Mouse (Mus musculus): ENCODE measurements around the gene Ifit3. TPM values are rescaled to one million over a fixed set of nuclear protein-coding genes. Genes with fewer than 3 reads are reported as not detected.
"Not testable (repeated sequence)": the region's sequence is repeated elsewhere in the genome, so short reads cannot be mapped to it uniquely, and the experiment has no call there.

The Ifit3 gene
- polyA plus RNA-seq, 1 experiment, result 15.9 TPM

DNA sequence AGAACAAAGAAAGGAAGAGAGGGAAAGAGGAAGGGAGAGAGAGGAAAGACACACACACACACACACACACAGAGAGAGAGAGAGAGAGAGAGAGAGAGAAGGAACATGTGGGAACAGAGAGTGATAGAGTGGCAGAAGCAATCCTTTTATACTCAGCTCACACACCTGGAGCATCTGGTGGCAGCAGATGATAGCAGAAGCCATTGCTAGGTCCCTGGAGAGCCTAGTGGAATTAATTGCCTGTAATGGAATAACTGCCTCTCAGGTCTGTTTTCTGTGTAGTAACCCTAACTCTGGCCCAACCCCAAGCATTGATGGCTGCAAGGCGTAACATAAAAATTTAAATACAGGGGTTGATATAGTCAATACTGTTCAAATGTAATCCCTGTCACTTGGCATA is 12.3 kb upstream of the Ifit3 start:
- no peak for DNase-seq
- H3K4me3 ChIP-seq (replicated peaks; ENCODE audit: insufficient read depth, low read depth, low read length), result no peak overlapping the region
- WGBS, result 95% methylated on average over 1 of the region's 1 CpGs
- no peaks in the 10 kb centered on the region for H3K27me3 ChIP-seq (ENCODE audit: control insufficient read depth, insufficient read depth, low read length)
- no peak overlapping the region for H3K27ac ChIP-seq (ENCODE audit: insufficient read depth, low read length)
- H3K4me1 ChIP-seq (ENCODE audit: control insufficient read depth, insufficient read depth, low read length), result no peaks in the 10 kb centered on the region
- TF ChIP-seq POLR2A (IDR thresholded peaks at IDR 0.05; ENCODE audit: borderline replicate concordance, insufficient read depth, low read length), result no peak
- no peak for TF ChIP-seq CTCF (IDR thresholded peaks at IDR 0.05; ENCODE audit: borderline replicate concordance, insufficient read depth, low read depth, low read length)

DNA sequence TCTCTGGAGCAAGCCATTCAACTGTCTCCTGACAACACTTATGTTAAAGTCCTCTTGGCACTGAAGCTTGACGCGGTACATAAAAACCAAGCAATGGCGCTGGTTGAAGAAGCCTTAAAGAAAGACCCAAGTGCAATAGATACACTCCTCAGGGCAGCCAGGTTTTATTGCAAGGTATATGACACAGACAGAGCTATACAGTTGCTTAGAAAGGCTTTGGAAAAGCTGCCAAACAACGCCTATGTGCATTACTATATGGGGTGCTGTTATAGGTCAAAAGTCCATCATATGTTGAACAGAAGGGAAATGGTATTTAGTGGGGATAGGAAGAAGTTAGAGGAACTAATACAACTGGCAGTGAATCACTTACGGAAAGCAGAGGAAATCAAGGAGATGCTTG is 9.7 kb upstream of the Ifit3 start:
- H3K27me3 ChIP-seq (ENCODE audit: control insufficient read depth, insufficient read depth, low read length), result no peaks in the 10 kb centered on the region
- no peak for DNase-seq
- H3K4me1 ChIP-seq (ENCODE audit: control insufficient read depth, insufficient read depth, low read length), result no peaks in the 10 kb centered on the region
- TF ChIP-seq POLR2A (IDR thresholded peaks at IDR 0.05; ENCODE audit: borderline replicate concordance, insufficient read depth, low read length), result no peak
- TF ChIP-seq CTCF (IDR thresholded peaks at IDR 0.05; ENCODE audit: borderline replicate concordance, insufficient read depth, low read depth, low read length), result no peak
- WGBS, result 93% methylated on average over 5 of the region's 5 CpGs
- H3K27ac ChIP-seq (ENCODE audit: insufficient read depth, low read length), result no peak overlapping the region
- no peak overlapping the region for H3K4me3 ChIP-seq (replicated peaks; ENCODE audit: insufficient read depth, low read depth, low read length)

DNA sequence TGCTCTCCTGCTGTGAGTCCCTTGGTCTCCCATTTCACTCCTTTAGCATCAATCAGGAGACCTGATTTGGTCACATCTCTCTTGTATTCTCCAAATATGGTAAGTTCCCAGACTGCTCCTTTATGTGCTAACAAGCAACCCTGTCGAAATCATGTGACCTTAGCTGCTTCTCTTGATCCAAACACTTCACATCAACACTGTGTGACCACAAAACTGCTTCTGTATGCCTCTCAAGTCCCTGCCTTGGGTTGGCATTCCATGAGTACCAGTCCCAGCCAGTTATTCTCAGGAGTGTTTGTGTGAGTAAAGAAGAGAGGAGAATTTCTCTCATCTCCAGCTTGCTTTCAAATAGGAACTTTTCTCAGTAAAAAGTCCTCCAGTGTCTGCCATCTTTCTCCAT is 6.2 kb upstream of the Ifit3 start:
- Histone ChIP-seq H3K27me3 (ENCODE audit: control insufficient read depth, insufficient read depth, low read length) (no peaks in the 10 kb centered on the region), H3K4me3 (replicated peaks; ENCODE audit: insufficient read depth, low read depth, low read length) (no peak overlapping the region), H3K27ac (ENCODE audit: insufficient read depth, low read length) (no peak overlapping the region), H3K4me1 (ENCODE audit: control insufficient read depth, insufficient read depth, low read length) (no peaks in the 10 kb centered on the region)
- TF ChIP-seq CTCF (IDR thresholded peaks at IDR 0.05; ENCODE audit: borderline replicate concordance, insufficient read depth, low read depth, low read length) (no peak), POLR2A (IDR thresholded peaks at IDR 0.05; ENCODE audit: borderline replicate concordance, insufficient read depth, low read length) (no peak)
- WGBS, result 65% methylated on average over 1 of the region's 1 CpGs
- DNase-seq, result no peak

- 83% methylated on average over 2 of the region's 2 CpGs for WGBS
- H3K27ac ChIP-seq (ENCODE audit: insufficient read depth, low read length); H3K27me3 ChIP-seq (ENCODE audit: control insufficient read depth, insufficient read depth, low read length); H3K4me3 ChIP-seq (replicated peaks; ENCODE audit: insufficient read depth, low read depth, low read length); DNase-seq; H3K4me1 ChIP-seq (ENCODE audit: control insufficient read depth, insufficient read depth, low read length): not testable (repeated sequence)
Observed at GRCm38 (mm10) chr19:34582696-34583095, 635 bp upstream of the Ifit3 start.

GRCm38 (mm10) chr19:34585740-34586458 is 2.6 kb downstream of the Ifit3 start:
- not testable (repeated sequence) for H3K4me1 ChIP-seq (ENCODE audit: control insufficient read depth, insufficient read depth, low read length); DNase-seq; H3K27me3 ChIP-seq (ENCODE audit: control insufficient read depth, insufficient read depth, low read length); H3K27ac ChIP-seq (ENCODE audit: insufficient read depth, low read length); H3K4me3 ChIP-seq (replicated peaks; ENCODE audit: insufficient read depth, low read depth, low read length)
- WGBS, result 72% methylated on average over 5 of the region's 5 CpGs

GRCm38 (mm10) chr19:34587898-34588692 is 4.8 kb downstream of the Ifit3 start:
- H3K27me3 ChIP-seq (ENCODE audit: control insufficient read depth, insufficient read depth, low read length); H3K27ac ChIP-seq (ENCODE audit: insufficient read depth, low read length); H3K4me3 ChIP-seq (replicated peaks; ENCODE audit: insufficient read depth, low read depth, low read length); H3K4me1 ChIP-seq (ENCODE audit: control insufficient read depth, insufficient read depth, low read length); DNase-seq: not testable (repeated sequence)
- WGBS, result 81% methylated on average over 7 of the region's 12 CpGs

DNA sequence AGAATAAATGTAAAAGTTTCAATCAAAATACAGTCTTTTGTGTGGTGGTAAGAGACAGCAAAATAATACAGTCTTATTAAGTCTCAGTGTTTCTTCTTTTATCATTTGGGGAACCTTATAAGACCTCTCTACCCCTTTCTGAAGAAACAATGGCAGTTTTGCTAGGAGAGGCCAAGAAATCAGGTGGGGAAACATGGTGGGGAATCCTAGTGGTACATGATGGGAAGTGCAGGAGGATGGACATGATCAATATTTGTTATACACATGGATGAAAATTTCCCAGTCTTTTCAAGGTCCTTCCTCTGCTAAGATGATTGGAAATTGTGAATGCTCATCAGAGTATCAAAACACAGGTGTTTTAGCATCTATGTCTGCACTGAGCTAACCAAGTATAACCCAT is 5.6 kb downstream of the Ifit3 start:
- Histone ChIP-seq H3K4me3 (replicated peaks; ENCODE audit: insufficient read depth, low read depth, low read length) (no peak overlapping the region), H3K27me3 (ENCODE audit: control insufficient read depth, insufficient read depth, low read length) (no peaks in the 10 kb centered on the region), H3K27ac (ENCODE audit: insufficient read depth, low read length) (no peak overlapping the region), H3K4me1 (ENCODE audit: control insufficient read depth, insufficient read depth, low read length) (no peaks in the 10 kb centered on the region)
- no peak for TF ChIP-seq POLR2A (IDR thresholded peaks at IDR 0.05; ENCODE audit: borderline replicate concordance, insufficient read depth, low read length)
- TF ChIP-seq CTCF (IDR thresholded peaks at IDR 0.05; ENCODE audit: borderline replicate concordance, insufficient read depth, low read depth, low read length), result no peak
- no peak for DNase-seq

DNA sequence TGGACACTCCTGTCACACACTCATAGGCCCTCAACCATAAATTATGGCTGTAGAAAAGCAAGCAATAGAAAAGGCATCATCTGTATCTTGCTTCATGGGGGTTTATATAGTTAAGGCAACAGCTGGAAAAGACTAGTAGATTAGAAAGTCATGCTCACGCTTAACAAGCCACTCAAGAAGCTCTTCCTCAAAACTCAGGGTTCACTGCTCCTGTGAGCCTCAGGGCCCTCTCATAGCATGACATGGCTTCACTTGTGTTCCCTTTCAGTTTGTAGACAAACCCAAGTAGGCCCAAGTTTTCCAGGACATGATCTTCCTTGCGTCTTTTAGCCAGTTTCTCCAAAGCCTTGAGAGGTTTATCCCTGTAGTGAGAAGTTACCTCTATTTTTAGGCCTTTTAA is 10.1 kb downstream of the Ifit3 start:
- TF ChIP-seq POLR2A (IDR thresholded peaks at IDR 0.05; ENCODE audit: borderline replicate concordance, insufficient read depth, low read length) (no peak), CTCF (IDR thresholded peaks at IDR 0.05; ENCODE audit: borderline replicate concordance, insufficient read depth, low read depth, low read length) (no peak)
- H3K27ac ChIP-seq (ENCODE audit: insufficient read depth, low read length), result no peak overlapping the region
- no peak for DNase-seq
- no peak overlapping the region for H3K4me3 ChIP-seq (replicated peaks; ENCODE audit: insufficient read depth, low read depth, low read length)
- peaks cover 4% of the 10 kb centered on the region for H3K4me1 ChIP-seq (ENCODE audit: control insufficient read depth, insufficient read depth, low read length)
- WGBS, result 93% methylated on average over 2 of the region's 2 CpGs
- no peaks in the 10 kb centered on the region for H3K27me3 ChIP-seq (ENCODE audit: control insufficient read depth, insufficient read depth, low read length)

- 56% methylated on average over 3 of the region's 3 CpGs for WGBS
- DNase-seq; H3K4me3 ChIP-seq (replicated peaks; ENCODE audit: insufficient read depth, low read depth, low read length); H3K27ac ChIP-seq (ENCODE audit: insufficient read depth, low read length); H3K27me3 ChIP-seq (ENCODE audit: control insufficient read depth, insufficient read depth, low read length); H3K4me1 ChIP-seq (ENCODE audit: control insufficient read depth, insufficient read depth, low read length): not testable (repeated sequence)
Observed at GRCm38 (mm10) chr19:34594523-34594922, 11.2 kb downstream of the Ifit3 start.
